Mouse (Mus musculus) stomach, postnatal 0 days (tissue): ENCODE results near the gene Cyp2d34.

Experiments
- CTCF ChIP-seq: IDR thresholded peaks from 2 replicates; pipeline ENCODE4 v1.5.1; 2016; ENCODE audit warnings: antibody characterized with exemption, low read depth, mild to moderate bottlenecking, moderate library complexity
- EP300 ChIP-seq: optimal IDR thresholded peaks from 2 replicates; pipeline ENCODE3; 2016; ENCODE audit warnings: antibody characterized with exemption

GRCm38 (mm10) chr15:82620531-82621202 lies at the start of gene Cyp2d34:
- TF ChIP-seq EP300 = no peak
- TF ChIP-seq CTCF = no peak
